Mouse (Mus musculus): ENCODE data around the gene Pla2r1.

DNA sequence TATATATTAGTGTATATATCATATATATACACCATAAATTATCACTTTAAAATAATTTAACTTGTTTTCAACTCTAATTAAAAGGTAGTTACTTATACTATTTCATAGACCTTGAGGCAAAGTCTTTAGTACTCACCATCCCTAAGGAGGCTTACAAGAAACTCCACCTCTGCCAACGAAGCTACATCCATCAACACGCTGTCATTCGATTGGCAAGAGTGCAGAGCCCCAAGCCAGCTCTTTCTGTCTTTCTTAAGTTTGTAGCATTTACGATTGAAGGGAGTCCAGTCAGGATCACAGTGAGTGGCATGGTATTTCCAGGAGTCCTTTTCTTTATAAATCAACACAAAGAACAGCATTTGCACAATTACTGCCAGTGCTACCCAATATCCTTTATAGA lies 49.1 kb downstream of the Pla2r1 start:
- TF ChIP-seq POLR2A (IDR thresholded peaks at IDR 0.05; ENCODE audit: borderline replicate concordance, extremely low read depth, insufficient read depth, insufficient read length, poor library complexity, severe bottlenecking) (no peak), CTCF (IDR thresholded peaks at IDR 0.05; ENCODE audit: borderline replicate concordance, extremely low read depth, insufficient read depth, insufficient read length) (no peak)
